Mouse (Mus musculus) intestine, embryonic 16.5 days (tissue): ENCODE data around the gene Znrd1. TPM values are rescaled to one million over a fixed set of nuclear protein-coding genes. Genes with fewer than 3 reads are reported as not detected.
A peak's percentile ranks its signal among the peaks of the same experiment; 100 is the strongest.

Experiments used
- ATAC-seq: fragments of 200-750 bp; cut with Nextera tagmentation; 2 replicates; pipeline ENCODE4 v1.8.0; 2017; ENCODE audit warnings: moderate TSS enrichment, moderate library complexity
- H3K27ac ChIP-seq: fragments of 300-500 bp; sonication (generic); 2 replicates; pipeline ENCODE4 v1.5.1; 2014; ENCODE audit warnings: mild to moderate bottlenecking, low read length
- H3K27me3 ChIP-seq: fragments of 300-500 bp; sonication (generic); replicated peaks from 2 replicates; pipeline ENCODE4 v1.6.1; 2014; ENCODE audit warnings: low read length, control low read depth, mixed read lengths; ENCODE audit not compliant: control insufficient read depth, insufficient read depth
- H3K36me3 ChIP-seq: fragments of 300-500 bp; sonication (generic); 2 replicates; pipeline ENCODE4 v1.6.1; 2014; ENCODE audit warnings: low read length, control low read depth; ENCODE audit not compliant: control insufficient read depth, insufficient read depth
- H3K4me1 ChIP-seq: fragments of 300-500 bp; sonication (generic); 2 replicates; pipeline ENCODE4 v1.6.1; 2014; ENCODE audit warnings: low read length, control low read depth, mixed read lengths; ENCODE audit not compliant: control insufficient read depth, insufficient read depth
- H3K4me2 ChIP-seq: fragments of 300-500 bp; sonication (generic); 2 replicates; pipeline ENCODE4 v1.6.1; 2014; ENCODE audit warnings: low read depth, low read length, control low read depth
- H3K4me3 ChIP-seq: fragments of 300-500 bp; sonication (generic); 2 replicates; pipeline ENCODE4 v1.5.1; 2014; ENCODE audit warnings: mild to moderate bottlenecking, low read length
- H3K9ac ChIP-seq: fragments of 300-500 bp; sonication (generic); 2 replicates; pipeline ENCODE4 v1.6.1; 2014; ENCODE audit warnings: low read depth, low read length
- H3K9me3 ChIP-seq: fragments of 300-500 bp; sonication (generic); 2 replicates; pipeline ENCODE4 v1.6.1; 2016; ENCODE audit warnings: low read length, control low read depth; ENCODE audit not compliant: control insufficient read depth
- WGBS: fragments of 180-500 bp; shearing (Covaris S2); extraction: QIAGEN DNeasy Blood & Tissue Kit; methylation state at CpG from one replicate; pipeline ENCODE4 v1.1.7; 2014; 5-methylcytosine and 5-hydroxymethylcytosine counted together
- polyA plus RNA-seq: library from polyadenylated mRNA; unstranded; fragments of >200 nt; fragmentation: Nextera tagmentation; extraction: Ambion mirVana; gene quantifications from 2 replicates; pipeline ENCODE4 v1.2.1, GENCODE M21; 2015

Gene Znrd1
- polyA plus RNA-seq, 1 experiment from 2014 or later: 72.2 TPM

DNA sequence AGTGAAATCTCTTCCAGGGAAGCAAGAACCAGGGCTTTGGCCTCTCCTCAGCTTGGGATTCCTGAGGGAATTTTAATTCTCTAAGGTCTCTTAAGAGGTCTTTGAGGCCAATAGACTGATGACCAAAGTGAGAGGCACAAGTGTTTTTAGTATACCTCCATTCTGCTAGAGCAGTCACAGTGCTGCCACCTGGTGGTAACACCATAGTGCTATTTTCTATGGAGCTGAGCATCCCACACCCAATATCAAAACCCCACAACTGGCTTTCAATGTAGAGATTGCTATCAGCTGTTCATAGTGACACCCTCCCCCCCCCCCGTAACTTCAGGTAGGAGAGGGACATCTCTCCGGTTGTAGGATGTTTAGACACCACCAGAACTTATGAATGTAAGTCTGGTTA, 44.3 kb downstream of the Znrd1 start:
- H3K9me3 ChIP-seq: no peaks in the 10 kb centered on the region
- WGBS: 6% methylated on average over 2 of the region's 2 CpGs
- H3K27me3 ChIP-seq: no peaks in the 10 kb centered on the region
- H3K4me2 ChIP-seq: no peak overlapping the region
- H3K4me3 ChIP-seq: no peak overlapping the region
- no peak overlapping the region for H3K27ac ChIP-seq
- H3K9ac ChIP-seq: no peak overlapping the region
- H3K4me1 ChIP-seq: no peaks in the 10 kb centered on the region
- no peaks in the 10 kb centered on the region for H3K36me3 ChIP-seq
- peak; percentile 58 for ATAC-seq

DNA sequence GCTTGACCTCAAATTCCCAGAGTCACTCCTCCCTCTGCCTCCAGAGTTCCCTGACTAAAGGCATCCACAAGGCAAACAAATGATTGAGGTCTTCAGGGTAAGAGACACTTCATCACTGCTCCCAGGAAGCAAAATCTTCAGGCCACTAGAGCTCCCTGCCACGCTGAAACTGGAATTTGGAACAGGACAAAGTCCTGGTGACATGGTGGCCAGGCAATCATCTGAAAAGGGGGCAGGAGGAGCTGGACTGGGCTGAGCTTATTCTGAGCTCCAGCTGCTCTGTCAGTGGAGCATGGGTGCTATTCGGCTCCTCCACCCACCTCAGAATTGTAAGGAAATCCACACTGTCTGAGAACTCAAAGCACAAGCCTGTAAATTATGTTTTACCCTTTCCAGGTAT, 46.3 kb downstream of the Znrd1 start:
- WGBS: 63% methylated on average over 2 of the region's 2 CpGs
- Histone ChIP-seq H3K9me3 (no peaks in the 10 kb centered on the region), H3K4me2 (no peak overlapping the region), H3K27me3 (no peaks in the 10 kb centered on the region), H3K4me1 (no peaks in the 10 kb centered on the region), H3K27ac (no peak overlapping the region), H3K36me3 (no peaks in the 10 kb centered on the region), H3K4me3 (no peak overlapping the region), H3K9ac (no peak overlapping the region)
- ATAC-seq: no peak

DNA sequence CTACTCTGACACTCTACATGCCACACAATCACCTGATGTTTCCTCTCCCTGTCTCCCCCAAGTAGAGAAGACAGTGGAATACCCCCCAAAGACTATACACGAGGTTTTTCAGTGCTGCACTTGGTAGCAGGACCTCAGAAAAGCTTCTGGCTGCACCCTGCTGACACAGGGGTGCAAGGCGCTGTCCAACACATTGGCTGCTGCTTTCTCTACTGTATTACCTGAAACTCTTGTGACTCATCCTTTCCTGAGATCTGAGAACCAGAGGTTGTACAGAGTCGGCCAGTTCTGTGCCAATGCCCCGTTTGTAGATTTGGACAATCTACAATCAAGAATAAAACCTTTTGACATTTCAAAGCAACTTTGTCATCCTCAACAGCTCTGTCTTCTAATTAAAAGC, 48.6 kb downstream of the Znrd1 start:
- Histone ChIP-seq H3K36me3 (no peaks in the 10 kb centered on the region), H3K9me3 (no peaks in the 10 kb centered on the region), H3K27me3 (no peaks in the 10 kb centered on the region), H3K9ac (no peak overlapping the region), H3K27ac (no peak overlapping the region), H3K4me1 (no peaks in the 10 kb centered on the region), H3K4me2 (no peak overlapping the region), H3K4me3 (no peak overlapping the region)
- WGBS: 52% methylated on average over 4 of the region's 4 CpGs
- no peak for ATAC-seq

DNA sequence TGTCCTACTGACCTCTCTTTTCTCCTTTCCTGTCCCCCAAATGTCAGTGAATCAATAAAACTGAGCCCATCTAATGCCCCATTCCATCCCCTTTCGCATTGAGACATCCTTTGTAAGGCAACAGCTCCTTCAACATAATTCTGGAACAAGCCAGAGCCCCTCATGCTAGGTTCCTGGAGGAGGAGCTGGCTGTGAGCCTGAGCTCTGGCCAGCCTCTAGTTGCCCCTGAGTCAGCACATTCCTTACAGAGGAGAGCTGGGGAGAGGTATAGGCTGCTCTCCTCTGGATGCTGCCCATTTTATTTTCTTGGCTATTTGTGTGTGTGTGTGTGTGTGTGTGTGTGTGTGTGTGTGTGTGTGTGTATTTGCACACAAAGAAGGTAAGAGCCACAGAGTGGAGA, 50.1 kb downstream of the Znrd1 start:
- H3K27me3 ChIP-seq: no peaks in the 10 kb centered on the region
- no peaks in the 10 kb centered on the region for H3K9me3 ChIP-seq
- no peaks in the 10 kb centered on the region for H3K4me1 ChIP-seq
- H3K27ac ChIP-seq: no peak overlapping the region
- ATAC-seq: no peak
- no peak overlapping the region for H3K4me3 ChIP-seq
- H3K36me3 ChIP-seq: no peaks in the 10 kb centered on the region
- H3K4me2 ChIP-seq: no peak overlapping the region
- no peak overlapping the region for H3K9ac ChIP-seq
- 56% methylated on average over 1 of the region's 1 CpGs for WGBS

Other genes starting within 250 kb of the Znrd1 start
- not detected in 2 replicates for gene H2-M10.5, start 185.6 kb downstream of the Znrd1 start, polyA plus RNA-seq
- gene H2-M10.6, start 146.4 kb downstream of the Znrd1 start, polyA plus RNA-seq: not detected in 2 replicates
- 36.5 and 39.2 TPM in 2 replicates for gene Trim26, start 121.4 kb downstream of the Znrd1 start, polyA plus RNA-seq
- 8.5 and 11.6 TPM in 2 replicates for gene Trim15, start 91.3 kb downstream of the Znrd1 start, polyA plus RNA-seq
- gene Trim10, start 89.0 kb downstream of the Znrd1 start, polyA plus RNA-seq: 3.3 and 5.7 TPM in 2 replicates
- 2.3 and 2.6 TPM in 2 replicates for gene Trim40, start 68.4 kb downstream of the Znrd1 start, polyA plus RNA-seq
- 63.1 and 69.7 TPM in 2 replicates for gene Trim31, start 60.4 kb downstream of the Znrd1 start, polyA plus RNA-seq
- gene Rnf39, start 15.6 kb downstream of the Znrd1 start, polyA plus RNA-seq: 1.8 and 2.4 TPM in 2 replicates
- 92.1 and 101 TPM in 2 replicates for gene Ppp1r11, start 6.8 kb downstream of the Znrd1 start, polyA plus RNA-seq
- gene Znrd1as, start within 50 bp of the Znrd1 start, polyA plus RNA-seq: 6.1 and 6.6 TPM in 2 replicates
- gene 2410137M14Rik, start 22.7 kb upstream of the Znrd1 start, polyA plus RNA-seq: not detected in 2 replicates
- 0.16 and 0.22 TPM in 2 replicates for gene H2-M5, start 31.0 kb upstream of the Znrd1 start, polyA plus RNA-seq
- gene Zfp57, start 42.6 kb upstream of the Znrd1 start, polyA plus RNA-seq: 41.3 and 43.2 TPM in 2 replicates
- not detected in 2 replicates for gene Mog, start 64.8 kb upstream of the Znrd1 start, polyA plus RNA-seq
- gene Gabbr1, start 87.4 kb upstream of the Znrd1 start, polyA plus RNA-seq: 5.4 and 6.2 TPM in 2 replicates
- not detected in 2 replicates for gene Olfr90, start 129.9 kb upstream of the Znrd1 start, polyA plus RNA-seq
- gene Olfr91, start 139.7 kb upstream of the Znrd1 start, polyA plus RNA-seq: not detected in 2 replicates
- gene Olfr92, start 161.5 kb upstream of the Znrd1 start, polyA plus RNA-seq: not detected in 2 replicates
- gene Olfr93, start 202.9 kb upstream of the Znrd1 start, polyA plus RNA-seq: not detected in 2 replicates
- not detected in 2 replicates for gene Ubd, start 235.3 kb upstream of the Znrd1 start, polyA plus RNA-seq
- gene Olfr94, start 242.4 kb upstream of the Znrd1 start, polyA plus RNA-seq: not detected in 2 replicates